Mouse (Mus musculus) gastrocnemius, adult 18-20 months (tissue): ENCODE data around the gene Phldb1. TPM values are rescaled to one million over a fixed set of nuclear protein-coding genes. Genes with fewer than 3 reads are reported as not detected.
A peak's percentile ranks its signal among the peaks of the same experiment; 100 is the strongest.

Experiments
- DNase-seq: peaks from one replicate; pipeline ENCODE4 v3.0.0; 2021; ENCODE audit warnings: low spot score
- total RNA-seq, 2 experiments: library from RNA; stranded (reverse); gene quantifications; 2 replicates each; pipeline ENCODE4 v1.2.3; 2021

Phldb1 gene
- total RNA-seq, 2 experiments from 2014 or later, result 29.0 to 35.9 TPM

GRCm38 (mm10) chr9:44727441-44727840 is 7.6 kb downstream of the Phldb1 start:
- DNase-seq, result no peak

GRCm38 (mm10) chr9:44726431-44727146 is 8.4 kb downstream of the Phldb1 start:
- DNase-seq, result no peak

- peak; percentile 13 for DNase-seq
These were observed 10.3 kb downstream of the Phldb1 start for GRCm38 (mm10) chr9:44724665-44725064.

GRCm38 (mm10) chr9:44724223-44724622 is 10.8 kb downstream of the Phldb1 start:
- DNase-seq, result peak; percentile 69

- no peak for DNase-seq
These were observed 11.4 kb downstream of the Phldb1 start for GRCm38 (mm10) chr9:44723521-44724041.

GRCm38 (mm10) chr9:44723008-44723407 is 12.0 kb downstream of the Phldb1 start:
- peak; percentile 22 for DNase-seq

- DNase-seq, result no peak
These were observed 12.4 kb downstream of the Phldb1 start for GRCm38 (mm10) chr9:44722575-44722974.

- DNase-seq, result no peak
These were observed 13.2 kb downstream of the Phldb1 start for GRCm38 (mm10) chr9:44721877-44722186.

GRCm38 (mm10) chr9:44721154-44721876 is 13.7 kb downstream of the Phldb1 start:
- DNase-seq, result peak; percentile 95

GRCm38 (mm10) chr9:44720358-44721153 is 14.4 kb downstream of the Phldb1 start:
- DNase-seq, result peak; percentile 47

- no peak for DNase-seq
These were observed 15.2 kb downstream of the Phldb1 start for GRCm38 (mm10) chr9:44719632-44720357.

GRCm38 (mm10) chr9:44718937-44719631 is 15.9 kb downstream of the Phldb1 start:
- DNase-seq, result no peak

- peak; percentile 24 for DNase-seq
These were observed 17.2 kb downstream of the Phldb1 start for GRCm38 (mm10) chr9:44717822-44718242.

- DNase-seq, result no peak
These were observed 17.8 kb downstream of the Phldb1 start for GRCm38 (mm10) chr9:44716997-44717821.

GRCm38 (mm10) chr9:44715705-44716362 is 19.2 kb downstream of the Phldb1 start:
- DNase-seq, result no peak

- no peak for DNase-seq
These were observed 19.9 kb downstream of the Phldb1 start for GRCm38 (mm10) chr9:44715109-44715508.

GRCm38 (mm10) chr9:44713574-44713973 is 21.4 kb downstream of the Phldb1 start:
- no peak for DNase-seq

GRCm38 (mm10) chr9:44713080-44713479 is 21.9 kb downstream of the Phldb1 start:
- DNase-seq, result no peak

GRCm38 (mm10) chr9:44711602-44712001 is 23.4 kb downstream of the Phldb1 start:
- DNase-seq, result no peak
